Mouse (Mus musculus) kidney, embryonic 14.5 days (tissue): ENCODE measurements around the gene Cysrt1. TPM values are rescaled to one million over a fixed set of nuclear protein-coding genes. Genes with fewer than 3 reads are reported as not detected.

Source experiments
- ATAC-seq: fragments of 200-750 bp; cut with Nextera tagmentation; 2 replicates; pipeline ENCODE4 v1.8.0; 2017; ENCODE audit warnings: moderate number of reproducible peaks, mild to moderate bottlenecking, moderate TSS enrichment, moderate library complexity; ENCODE audit not compliant: low FRiP score, low TSS enrichment
- H3K27ac ChIP-seq: fragments of 300-500 bp; sonication (generic); 2 replicates; pipeline ENCODE4 v1.5.1; 2014; ENCODE audit warnings: low read depth, mild to moderate bottlenecking, low read length, moderate library complexity, mixed read lengths
- H3K27me3 ChIP-seq: fragments of 300-500 bp; sonication (generic); 2 replicates; pipeline ENCODE4 v1.6.1; 2014; ENCODE audit warnings: mild to moderate bottlenecking, low read length; ENCODE audit not compliant: control insufficient read depth, insufficient read depth
- H3K36me3 ChIP-seq: fragments of 300-500 bp; sonication (generic); 2 replicates; pipeline ENCODE4 v1.6.1; 2014; ENCODE audit warnings: low read length, mixed read lengths; ENCODE audit not compliant: control insufficient read depth, insufficient read depth
- H3K4me1 ChIP-seq: fragments of 300-500 bp; sonication (generic); 2 replicates; pipeline ENCODE4 v1.6.1; 2014; ENCODE audit warnings: low read length, mixed read lengths; ENCODE audit not compliant: control insufficient read depth, insufficient read depth
- H3K4me2 ChIP-seq: fragments of 300-500 bp; sonication (generic); replicated peaks from 2 replicates; pipeline ENCODE4 v1.6.1; 2014; ENCODE audit warnings: low read depth, mild to moderate bottlenecking, low read length
- H3K4me3 ChIP-seq: fragments of 300-500 bp; sonication (generic); 2 replicates; pipeline ENCODE4 v1.5.1; 2014; ENCODE audit warnings: mild to moderate bottlenecking, low read length
- H3K9ac ChIP-seq: fragments of 300-500 bp; sonication (generic); 2 replicates; pipeline ENCODE4 v1.6.1; 2014; ENCODE audit warnings: low read depth, mild to moderate bottlenecking, low read length, moderate library complexity
- H3K9me3 ChIP-seq: fragments of 300-500 bp; sonication (generic); 2 replicates; pipeline ENCODE4 v1.6.1; 2016; ENCODE audit warnings: low read length; ENCODE audit not compliant: control insufficient read depth
- WGBS: fragments of 180-500 bp; shearing (Covaris S2); extraction: QIAGEN DNeasy Blood & Tissue Kit; methylation state at CpG from one replicate; pipeline ENCODE4 v1.1.7; 2014; 5-methylcytosine and 5-hydroxymethylcytosine counted together
- polyA plus RNA-seq: library from polyadenylated mRNA; unstranded; fragments of >200 nt; fragmentation: Nextera tagmentation; extraction: Ambion mirVana; gene quantifications from 2 replicates; pipeline ENCODE4 v1.2.1, GENCODE M21; 2014

Cysrt1 gene
- not detected in 2 replicates for polyA plus RNA-seq

GRCm38 (mm10) chr2:25242101-25242506, at the start of gene Cysrt1, which contains the start of gene Rnf208:
Gene Cysrt1 (minus strand): TSS chr2:25242452.
Gene Rnf208 (plus strand): TSS chr2:25242255.
- Histone ChIP-seq H3K4me2 (peak within 1 kb of the TSS; percentile 93), H3K9me3 (no peaks in the 10 kb centered on the region), H3K4me1 (peaks cover 12% of the 10 kb centered on the region; the same call in 1 of the 2 replicates), H3K4me3 (peak within 1 kb of the TSS; percentile 53), H3K36me3 (peaks cover 12% of the 10 kb centered on the region), H3K27me3 (peaks cover 10% of the 10 kb centered on the region; the same call in 1 of the 2 replicates), H3K9ac (peak within 1 kb of the TSS; percentile 67), H3K27ac (peak within 1 kb of the TSS; percentile 8; the same call in 1 of the 2 replicates)
- 1% methylated on average over 45 of the region's 59 CpGs for WGBS
- no peak for ATAC-seq

GRCm38 (mm10) chr2:25291184-25292053, 49.2 kb upstream of the Cysrt1 start:
- Histone ChIP-seq H3K4me2 (no peak overlapping the region), H3K27ac (no peak overlapping the region), H3K9me3 (no peaks in the 10 kb centered on the region), H3K9ac (no peak overlapping the region), H3K27me3 (peaks cover 58% of the 10 kb centered on the region), H3K4me3 (peak overlapping the region; percentile 28), H3K4me1 (peaks cover 10% of the 10 kb centered on the region; the same call in 1 of the 2 replicates), H3K36me3 (no peaks in the 10 kb centered on the region)
- ATAC-seq = 0 out of 2 replicates have a peak, but pooled peaks have one; percentile 30
- WGBS = 7% methylated on average over 32 of the region's 32 CpGs

- peaks cover 10% of the 10 kb centered on the region; the same call in 1 of the 2 replicates for H3K4me1 ChIP-seq
- no peak overlapping the region for H3K27ac ChIP-seq
- H3K9ac ChIP-seq = no peak overlapping the region
- peaks cover 1% of the 10 kb centered on the region for H3K36me3 ChIP-seq
- H3K4me3 ChIP-seq = peak overlapping the region; percentile 21
- no peak for ATAC-seq
- H3K9me3 ChIP-seq = no peaks in the 10 kb centered on the region
- H3K4me2 ChIP-seq = peak overlapping the region; percentile 25
- WGBS = 1% methylated on average over 18 of the region's 18 CpGs
- peaks cover 58% of the 10 kb centered on the region for H3K27me3 ChIP-seq
Observed at GRCm38 (mm10) chr2:25290816-25291130, 48.5 kb upstream of the Cysrt1 start.

- ATAC-seq = no peak
- H3K4me2 ChIP-seq = peak overlapping the region; percentile 25
- no peaks in the 10 kb centered on the region for H3K9me3 ChIP-seq
- H3K9ac ChIP-seq = no peak overlapping the region
- peaks cover 10% of the 10 kb centered on the region; the same call in 1 of the 2 replicates for H3K4me1 ChIP-seq
- H3K36me3 ChIP-seq = peaks cover 6% of the 10 kb centered on the region
- H3K4me3 ChIP-seq = peak overlapping the region; percentile 21
- no peak overlapping the region for H3K27ac ChIP-seq
- peaks cover 58% of the 10 kb centered on the region for H3K27me3 ChIP-seq
- 2% methylated on average over 54 of the region's 54 CpGs for WGBS
Observed at GRCm38 (mm10) chr2:25290101-25290815, 48.0 kb upstream of the Cysrt1 start.

- H3K4me1 ChIP-seq = peaks cover 10% of the 10 kb centered on the region; the same call in 1 of the 2 replicates
- peak within 1 kb of the TSS; percentile 21 for H3K4me3 ChIP-seq
- H3K9ac ChIP-seq = no peak within 1 kb of the TSS
- 6% methylated on average over 11 of the region's 11 CpGs for WGBS
- peaks cover 13% of the 10 kb centered on the region for H3K36me3 ChIP-seq
- no peaks in the 10 kb centered on the region for H3K9me3 ChIP-seq
- H3K27ac ChIP-seq = no peak within 1 kb of the TSS
- peak within 1 kb of the TSS; percentile 25 for H3K4me2 ChIP-seq
- ATAC-seq = no peak
- H3K27me3 ChIP-seq = peaks cover 58% of the 10 kb centered on the region
Observed at GRCm38 (mm10) chr2:25289651-25290050, 47.4 kb upstream of the Cysrt1 start, which contains the start of gene Lrrc26. Gene Lrrc26 (plus strand): TSS chr2:25289915.

DNA sequence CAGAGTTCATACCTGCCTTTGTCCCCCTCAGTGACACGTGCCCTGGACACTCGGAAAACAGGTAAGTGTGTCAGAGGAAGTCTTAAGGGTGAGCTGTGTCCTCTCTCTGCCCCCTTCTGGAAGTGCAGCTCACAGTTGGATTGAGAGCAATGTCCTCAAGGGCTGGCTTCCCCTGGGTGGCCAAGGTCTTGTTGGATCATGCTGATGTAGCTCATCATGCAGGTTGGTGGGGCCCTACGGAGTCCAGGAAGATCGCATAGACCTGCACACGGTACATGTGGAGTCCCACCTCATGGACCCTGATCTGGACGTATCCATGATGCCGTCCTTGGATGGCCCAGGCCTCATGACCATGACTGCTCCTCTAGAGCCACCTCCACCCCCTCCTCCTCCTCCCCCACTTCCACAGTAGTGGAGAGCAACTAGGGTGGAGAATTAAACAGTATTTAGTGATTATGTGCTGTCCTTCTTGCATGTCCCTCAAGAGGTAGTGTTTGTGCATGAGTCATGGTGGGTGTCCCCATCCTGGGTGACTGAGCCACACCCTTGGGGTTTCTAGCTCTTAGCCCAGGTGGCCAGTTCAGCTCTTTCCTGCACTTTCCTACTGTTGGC, 46.6 kb upstream of the Cysrt1 start:
- H3K36me3 ChIP-seq = peaks cover 21% of the 10 kb centered on the region
- peaks cover 56% of the 10 kb centered on the region for H3K27me3 ChIP-seq
- H3K9me3 ChIP-seq = no peaks in the 10 kb centered on the region
- H3K4me1 ChIP-seq = peaks cover 10% of the 10 kb centered on the region; the same call in 1 of the 2 replicates
- no peak overlapping the region for H3K27ac ChIP-seq
- no peak for ATAC-seq
- no peak overlapping the region for H3K9ac ChIP-seq
- H3K4me3 ChIP-seq = no peak overlapping the region
- H3K4me2 ChIP-seq = no peak overlapping the region
- WGBS = 82% methylated on average over 7 of the region's 7 CpGs

- no peak within 1 kb of the TSS for H3K4me2 ChIP-seq
- peaks cover 51% of the 10 kb centered on the region for H3K27me3 ChIP-seq
- peaks cover 26% of the 10 kb centered on the region for H3K36me3 ChIP-seq
- H3K4me3 ChIP-seq = no peak within 1 kb of the TSS
- H3K9me3 ChIP-seq = no peaks in the 10 kb centered on the region
- H3K9ac ChIP-seq = no peak within 1 kb of the TSS
- no peak for ATAC-seq
- WGBS = 82% methylated on average over 6 of the region's 6 CpGs
- peaks cover 10% of the 10 kb centered on the region; the same call in 1 of the 2 replicates for H3K4me1 ChIP-seq
- no peak within 1 kb of the TSS for H3K27ac ChIP-seq
Observed at GRCm38 (mm10) chr2:25287927-25288649, 45.8 kb upstream of the Cysrt1 start, which contains the start of gene Tmem210. Gene Tmem210 (plus strand): TSS chr2:25288145.
